Mouse (Mus musculus): ENCODE results near the gene Dnajb4.

DNA sequence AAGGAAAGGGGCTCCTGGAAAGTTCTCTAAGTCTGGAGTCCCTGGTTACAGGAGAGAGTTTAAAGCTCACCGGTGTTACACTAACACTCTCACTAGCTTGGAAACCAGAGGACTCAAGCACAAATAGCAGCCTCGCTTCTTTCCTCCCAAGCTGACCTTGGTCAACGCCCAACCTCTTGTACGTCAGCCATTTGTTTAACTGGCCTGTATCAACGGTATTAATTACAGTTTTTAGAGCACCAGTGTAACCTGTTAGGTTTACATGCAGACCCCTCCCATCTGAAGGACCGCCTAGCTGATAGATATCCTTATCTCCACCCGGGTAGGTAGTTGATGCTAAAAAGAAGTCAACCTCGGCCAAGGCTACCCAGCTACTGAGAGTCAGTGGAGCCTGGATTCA lies 46.8 kb downstream of the Dnajb4 start:
- TF ChIP-seq GATA1 (IDR thresholded peaks at IDR 0.05; ENCODE audit: low read depth, low read length) (no peak), ZNF384 (IDR thresholded peaks at IDR 0.05; ENCODE audit: low read depth, low read length) (no peak), ZC3H11A (IDR thresholded peaks at IDR 0.05; ENCODE audit: low read depth, low read length) (no peak), CTCF (IDR thresholded peaks at IDR 0.05 in 2 of 3, conservative IDR thresholded peaks at IDR 0.05 in 1 of 3; ENCODE audit: control insufficient read depth in 1 of 3, insufficient read depth in 1 of 3, low read depth in 2 of 3, low read length in 3 of 3, poor library complexity in 1 of 3, severe bottlenecking in 1 of 3) (no peak), POLR2A (IDR thresholded peaks at IDR 0.05; ENCODE audit: control insufficient read depth in 1 of 2, insufficient read depth in 1 of 2, low read depth in 1 of 2, low read length in 2 of 2, poor library complexity in 1 of 2) (no peak), HCFC1 (IDR thresholded peaks at IDR 0.05; ENCODE audit: low read depth, low read length) (no peak), MAZ (IDR thresholded peaks at IDR 0.05; ENCODE audit: low read depth, low read length) (no peak), USF2 (IDR thresholded peaks at IDR 0.05; ENCODE audit: borderline replicate concordance in 1 of 2, insufficient read depth in 1 of 2, low read depth in 1 of 2, low read length in 2 of 2) (no peak), POLR2AphosphoS2 (IDR thresholded peaks at IDR 0.05; ENCODE audit: low read length) (no peak), TAL1 (IDR thresholded peaks at IDR 0.05; ENCODE audit: low read length) (no peak), NELFE (IDR thresholded peaks at IDR 0.05; ENCODE audit: low read depth, low read length) (no peak), USF1 (IDR thresholded peaks at IDR 0.05; ENCODE audit: low read depth, low read length) (no peak), EP300 (IDR thresholded peaks at IDR 0.05; ENCODE audit: low read depth in 1 of 2, low read length in 2 of 2) (no peak), POLR2AphosphoS5 (IDR thresholded peaks at IDR 0.05; ENCODE audit: borderline replicate concordance, low read depth, low read length) (no peak)
